Comparison of ENCODE assay signal across 9 mouse cellular contexts in the genomic region with DNA sequence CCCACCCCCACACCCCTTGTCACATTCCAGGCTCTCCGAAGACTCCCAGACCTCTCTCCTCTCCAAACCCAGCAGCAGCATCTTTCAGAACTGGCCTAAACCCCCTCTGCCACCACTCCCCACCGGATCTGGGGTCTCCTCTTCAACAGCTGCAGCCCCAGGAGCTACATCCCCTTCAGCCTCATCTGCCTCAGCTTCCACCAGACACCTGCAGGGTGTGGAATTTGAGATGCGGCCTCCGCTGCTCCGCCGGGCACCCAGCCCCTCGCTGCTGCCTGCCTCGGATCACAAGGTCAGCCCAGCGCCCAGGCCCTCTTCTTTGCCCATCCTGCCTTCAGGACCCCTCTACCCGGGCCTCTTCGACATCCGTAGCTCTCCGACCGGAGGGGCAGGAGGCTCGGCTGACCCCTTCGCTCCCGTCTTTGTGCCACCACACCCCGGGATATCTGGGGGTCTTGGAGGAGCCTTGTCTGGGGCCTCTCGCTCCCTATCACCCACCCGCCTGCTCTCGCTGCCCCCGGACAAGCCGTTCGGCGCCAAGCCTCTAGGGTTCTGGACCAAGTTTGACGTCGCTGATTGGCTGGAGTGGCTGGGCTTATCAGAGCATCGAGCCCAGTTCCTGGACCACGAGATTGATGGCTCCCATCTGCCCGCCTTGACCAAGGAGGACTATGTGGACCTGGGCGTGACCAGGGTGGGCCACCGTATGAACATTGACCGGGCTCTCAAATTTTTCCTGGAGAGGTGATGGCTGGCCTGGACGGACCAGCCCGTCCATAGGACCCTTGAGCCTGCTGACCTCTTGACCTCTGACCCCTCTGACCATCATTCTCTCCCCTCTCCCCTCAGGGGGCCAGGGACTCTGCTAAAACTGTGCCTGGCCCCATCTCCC. TPM values are rescaled to one million over a fixed set of nuclear protein-coding genes. Genes with fewer than 3 reads are reported as not detected.
DNase-seq lines count a peak whose midpoint lies in the region; ATAC-seq lines count a peak whose summit lies in the region.
"Had no signal": no experiment of that assay in that cellular context is flagged by ENCODE, and none has a peak within 500 bp of the region (broad histone marks: within the 10 kb centered on the region; RNA-seq: fewer than 3 reads in every experiment).

No protein-coding gene starts in this region.

- 0 out of 2 replicates have a peak overlapping the region, but pooled peaks have one; percentile 41 for H3K27ac ChIP-seq in heart, embryonic 11.5 days (ENCODE audit: low read depth, low read length)
- no peak overlapping the region for H3K27ac ChIP-seq in limb, embryonic 12.5 days

- no peaks in the 10 kb centered on the region for H3K36me3 ChIP-seq in heart, embryonic 11.5 days (ENCODE audit: control insufficient read depth, insufficient read depth, low read length)
- no peaks in the 10 kb centered on the region for H3K36me3 ChIP-seq in limb, embryonic 12.5 days
- H3K36me3 ChIP-seq: G1E had no signal

- H3K27me3 ChIP-seq in heart, embryonic 11.5 days (ENCODE audit: control insufficient read depth, insufficient read depth, low read length) = peaks cover 78% of the 10 kb centered on the region
- H3K27me3 ChIP-seq in limb, embryonic 12.5 days = peaks cover 97% of the 10 kb centered on the region

- whole genome bisulfite sequencing in heart, embryonic 11.5 days (ENCODE audit: insufficient replicate concordance) = 3% methylated on average over 35 of the region's 35 CpGs
- WGBS in limb, embryonic 12.5 days = 2% methylated on average over 35 of the region's 35 CpGs

- H3K4me2 ChIP-seq in heart, embryonic 11.5 days = peak overlapping the region; percentile 59
- peak overlapping the region; percentile 21 for H3K4me2 ChIP-seq in limb, embryonic 12.5 days

- peak overlapping the region; percentile 30 for H3K4me3 ChIP-seq in heart, embryonic 11.5 days (ENCODE audit: low read depth, low read length)
- peak overlapping the region; percentile 12; the same call in 1 of the 2 replicates for H3K4me3 ChIP-seq in limb, embryonic 12.5 days (replicated peaks)

- peak overlapping the region; percentile 47; the same call in 1 of the 2 replicates for H3K9ac ChIP-seq in heart, embryonic 11.5 days (ENCODE audit: low read depth, low read length)
- no peak overlapping the region for H3K9ac ChIP-seq in limb, embryonic 12.5 days (replicated peaks)

- ATAC-seq in heart, embryonic 11.5 days (replicated peaks; ENCODE audit: insufficient number of reproducible peaks, low FRiP score, low TSS enrichment) = no peak
- no peak for ATAC-seq in limb, embryonic 12.5 days (ENCODE audit: insufficient number of reproducible peaks, insufficient read depth, low FRiP score, low TSS enrichment, low read depth)

- no peaks in the 10 kb centered on the region for H3K9me3 ChIP-seq in heart, embryonic 11.5 days (replicated peaks; ENCODE audit: control insufficient read depth, low read length)
- no peaks in the 10 kb centered on the region for H3K9me3 ChIP-seq in limb, embryonic 12.5 days

- no peak for DNase-seq in heart, adult 8-10 months (ENCODE audit: low spot score)
- peak; percentile 28 to 39 for DNase-seq in B cell, adult 2 months
- peak; percentile 63 for DNase-seq in embryo, embryonic 9.5 days (ENCODE audit: extremely low spot score)
- no peak for DNase-seq in ovary, postnatal 36 days (ENCODE audit: low spot score)
- DNase-seq in adrenal gland, adult 8-10 months = no peak
- no peak for DNase-seq in adrenal gland, postnatal 10 days

- H3K4me1 ChIP-seq in heart, embryonic 11.5 days (ENCODE audit: control insufficient read depth, insufficient read depth, low read length) = peaks cover 26% of the 10 kb centered on the region
- H3K4me1 ChIP-seq in limb, embryonic 12.5 days (replicated peaks) = peaks cover 45% of the 10 kb centered on the region

RNA-seq across cellular contexts. Expression of gene Syt3, which starts 27.1 kb away (rescaled TPM):
- polyA plus RNA-seq in heart, embryonic 11.5 days (2014; fragmentation: Nextera tagmentation; extraction: Ambion mirVana) = 0.32 and 0.59 TPM in 2 replicates
- 1 to 10 TPM; 2.4 to 3.7 (median 3.1) TPM for total RNA-seq in heart, adult 8-10 months (2022)
- 3.0 and 3.3 TPM in 2 replicates for polyA plus RNA-seq in limb, embryonic 12.5 days (2016; fragmentation: Nextera tagmentation; extraction: Ambion mirVana)
- total RNA-seq in adrenal gland, adult 8-10 months (2022) = 10 to 100 TPM in 1 of 4 experiments, 1 to 10 TPM in 3; 4.9 to 11.1 (median 7.6) TPM
- 1 to 10 TPM; 2.5 to 4.2 TPM for total RNA-seq in adrenal gland, postnatal 10 days (2021)
- total RNA-seq: G1E had no signal

RNA-seq across cellular contexts. Expression of gene 1700008O03Rik, which starts 28.8 kb away (rescaled TPM):
- 0.65 and 1.0 TPM in 2 replicates for polyA plus RNA-seq in heart, embryonic 11.5 days (2014; fragmentation: Nextera tagmentation; extraction: Ambion mirVana)
- under 1 TPM in 1 of 4 experiments, not detected in 3; 0.46 TPM for total RNA-seq in heart, adult 8-10 months (2022)
- polyA plus RNA-seq in limb, embryonic 12.5 days (2016; fragmentation: Nextera tagmentation; extraction: Ambion mirVana) = 0.56 and 0.64 TPM in 2 replicates
- total RNA-seq in adrenal gland, adult 8-10 months (2022) = 1 to 10 TPM in 3 of 4 experiments, under 1 TPM in 1; 0.73 to 2.2 (median 1.4) TPM
- total RNA-seq in adrenal gland, postnatal 10 days (2021) = 1 to 10 TPM in 1 of 2 experiments, under 1 TPM in 1; 0.57 to 1.4 TPM

RNA-seq across cellular contexts. Expression of gene Shank1, which starts 46.8 kb away (rescaled TPM):
- 1.1 and 1.3 TPM in 2 replicates for polyA plus RNA-seq in heart, embryonic 11.5 days (2014; fragmentation: Nextera tagmentation; extraction: Ambion mirVana)
- total RNA-seq in heart, adult 8-10 months (2022) = 1 to 10 TPM; 1.8 to 4.7 (median 3.3) TPM
- polyA plus RNA-seq in limb, embryonic 12.5 days (2016; fragmentation: Nextera tagmentation; extraction: Ambion mirVana) = 1.2 and 1.3 TPM in 2 replicates
- 10 to 100 TPM in 3 of 4 experiments, 1 to 10 TPM in 1; 9.3 to 17.6 (median 14.3) TPM for total RNA-seq in adrenal gland, adult 8-10 months (2022)
- 1 to 10 TPM; 4.3 to 6.3 TPM for total RNA-seq in adrenal gland, postnatal 10 days (2021)

RNA-seq across cellular contexts. Expression of gene Clec11a, which starts 50.1 kb away (rescaled TPM):
- 0.65 and 0.84 TPM in 2 replicates for polyA plus RNA-seq in heart, embryonic 11.5 days (2014; fragmentation: Nextera tagmentation; extraction: Ambion mirVana)
- total RNA-seq in heart, adult 8-10 months (2022) = 1 to 10 TPM in 1 of 4 experiments, under 1 TPM in 3; 0.41 to 1.2 (median 0.67) TPM
- 2.0 and 2.2 TPM in 2 replicates for polyA plus RNA-seq in limb, embryonic 12.5 days (2016; fragmentation: Nextera tagmentation; extraction: Ambion mirVana)
- 1 to 10 TPM; 4.1 to 6.0 (median 5.1) TPM for total RNA-seq in adrenal gland, adult 8-10 months (2022)
- total RNA-seq in adrenal gland, postnatal 10 days (2021) = 1 to 10 TPM; 4.2 to 5.4 TPM

Comparison
In these comparisons a context has a peak if more than half of its experiments do, and no peak if none do; other contexts are left out.
1. DNase-seq: peak in B cell, adult 2 months (2 of 2) and embryo, embryonic 9.5 days (single experiment); none in heart, adult 8-10 months (single experiment), ovary, postnatal 36 days (single experiment), adrenal gland, adult 8-10 months (single experiment) and adrenal gland, postnatal 10 days (single experiment).